Mouse (Mus musculus): ENCODE results near the gene Fscn2. TPM values are rescaled to one million over a fixed set of nuclear protein-coding genes. Genes with fewer than 3 reads are reported as not detected.

Fscn2 gene
- under 1 TPM; 0.31 to 0.37 TPM for total RNA-seq (2021)
- long read RNA-seq, experiment 1, partial matches to known transcripts, result 0 of 5 reads
- long read RNA-seq, experiment 1, other reads (novel, unspliced or antisense), result 5 of 5 reads
- long read RNA-seq, experiment 2, partial matches to known transcripts, result 0 of 3 reads
- long read RNA-seq, experiment 2, other reads (novel, unspliced or antisense), result 3 of 3 reads

GRCm38 (mm10) chr11:120361295-120361694 lies at the start of gene Fscn2:
Fscn2 (plus strand) TSS chr11:120361534.
- intact Hi-C loops (cut with DNase I), result no loop called here
- DNase-seq, result no peak

- peak in 1 of 2 experiments; percentile 13 for DNase-seq
- intact Hi-C loops (cut with DNase I), result no loop called here
These were observed 49.8 kb upstream of the Fscn2 start for GRCm38 (mm10) chr11:120311561-120311960.

GRCm38 (mm10) chr11:120312069-120312468 lies 49.3 kb upstream of the Fscn2 start:
- intact Hi-C loops (cut with DNase I), result no loop called here
- no peak for DNase-seq

- intact Hi-C loops (cut with DNase I), result no loop called here
- DNase-seq, result peak in 1 of 2 experiments; percentile 10
These were observed 47.2 kb upstream of the Fscn2 start for GRCm38 (mm10) chr11:120313906-120314685.

GRCm38 (mm10) chr11:120314721-120315415 lies 46.5 kb upstream of the Fscn2 start:
- intact Hi-C loops (cut with DNase I), result no loop called here
- DNase-seq, result no peak

GRCm38 (mm10) chr11:120315416-120315761 lies 45.9 kb upstream of the Fscn2 start:
- DNase-seq, result no peak

GRCm38 (mm10) chr11:120315832-120316689 lies 45.3 kb upstream of the Fscn2 start:
- intact Hi-C loops (cut with DNase I), result no loop called here
- DNase-seq, result peak; percentile 83 to 88

More at GRCm38 (mm10) chr11:120315416-120315761, 45.9 kb upstream of the Fscn2 start:
- intact Hi-C loops (cut with DNase I), result no loop called here

GRCm38 (mm10) chr11:120316690-120317254 lies 44.6 kb upstream of the Fscn2 start:
- intact Hi-C loops (cut with DNase I), result no loop called here
- no peak for DNase-seq

- no peak for DNase-seq
- intact Hi-C loops (cut with DNase I), result no loop called here
These were observed 43.9 kb upstream of the Fscn2 start for GRCm38 (mm10) chr11:120317456-120317855.

- no peak for DNase-seq
- intact Hi-C loops (cut with DNase I), result no loop called here
These were observed 42.0 kb upstream of the Fscn2 start for GRCm38 (mm10) chr11:120319310-120319709.

- intact Hi-C loops (cut with DNase I), result no loop called here
- DNase-seq, result no peak
These were observed 41.2 kb upstream of the Fscn2 start for GRCm38 (mm10) chr11:120320156-120320555.

GRCm38 (mm10) chr11:120335431-120336021 lies 25.8 kb upstream of the Fscn2 start:
- peak in 1 of 2 experiments; percentile 11 for DNase-seq
- intact Hi-C loops (cut with DNase I), result no loop called here

GRCm38 (mm10) chr11:120337447-120337846 lies 23.9 kb upstream of the Fscn2 start:
- DNase-seq, result peak in 1 of 2 experiments; percentile 3
- intact Hi-C loops (cut with DNase I), result no loop called here

- intact Hi-C loops (cut with DNase I), result no loop called here
- no peak for DNase-seq
These were observed 22.5 kb upstream of the Fscn2 start for GRCm38 (mm10) chr11:120338786-120339185.

GRCm38 (mm10) chr11:120339978-120340513 lies 21.3 kb upstream of the Fscn2 start:
- intact Hi-C loops (cut with DNase I), result no loop called here
- peak in 1 of 2 experiments; percentile 7 for DNase-seq

GRCm38 (mm10) chr11:120341661-120342060 lies 19.7 kb upstream of the Fscn2 start:
- DNase-seq, result peak in 1 of 2 experiments; percentile 5
- intact Hi-C loops (cut with DNase I), result no loop called here

- intact Hi-C loops (cut with DNase I), result no loop called here
- DNase-seq, result peak in 1 of 2 experiments; percentile 10
These were observed 18.6 kb upstream of the Fscn2 start for GRCm38 (mm10) chr11:120342656-120343160.

GRCm38 (mm10) chr11:120343519-120344309 lies 17.6 kb upstream of the Fscn2 start:
- intact Hi-C loops (cut with DNase I), result no loop called here

More at GRCm38 (mm10) chr11:120343519-120344309, 17.6 kb upstream of the Fscn2 start:
- peak in 1 of 2 experiments; percentile 17 for DNase-seq
